Mouse (Mus musculus) heart, adult 2 months (tissue): ENCODE measurements around the gene Klk5. TPM values are rescaled to one million over a fixed set of nuclear protein-coding genes. Genes with fewer than 3 reads are reported as not detected.

Experiments used
- DNase-seq, 2 experiments: peaks; one replicate each; pipeline ENCODE4 v3.0.0; 2021
- H3K27ac ChIP-seq: fragments of 200-600 bp; 2 replicates; pipeline ENCODE4 v1.8.1; 2022
- H3K27me3 ChIP-seq: fragments of 200-500 bp; 2 replicates; pipeline ENCODE4 v1.6.1; 2012; ENCODE audit warnings: mild to moderate bottlenecking, low read length, inconsistent platforms, mixed read lengths; ENCODE audit not compliant: control insufficient read depth, insufficient read depth
- H3K36me3 ChIP-seq: fragments of 200-500 bp; 2 replicates; pipeline ENCODE4 v1.6.1; 2012; ENCODE audit warnings: low read length, inconsistent platforms; ENCODE audit not compliant: control insufficient read depth, insufficient read depth
- H3K4me1 ChIP-seq: fragments of 200-500 bp; 2 replicates; pipeline ENCODE4 v1.6.1; 2011; ENCODE audit warnings: low read length; ENCODE audit not compliant: control insufficient read depth, insufficient read depth
- H3K4me3 ChIP-seq: fragments of 200-600 bp; 2 replicates; pipeline ENCODE4 v1.8.1; 2022
- H3K79me2 ChIP-seq: fragments of 200-500 bp; replicated peaks from 2 replicates; pipeline ENCODE4 v1.6.1; 2012; ENCODE audit warnings: mild to moderate bottlenecking, inconsistent platforms, low read length, moderate library complexity, mixed read lengths; ENCODE audit not compliant: control insufficient read depth, insufficient read depth
- H3K9ac ChIP-seq: fragments of 200-500 bp; 2 replicates; pipeline ENCODE4 v1.6.1; 2012; ENCODE audit warnings: low read depth, mild to moderate bottlenecking, control low read depth, inconsistent platforms, low read length, mixed read lengths
- CTCF ChIP-seq: fragments of 200-600 bp; IDR thresholded peaks from 2 replicates; pipeline ENCODE4 v1.8.1; 2022; ENCODE audit warnings: antibody characterized with exemption, mild to moderate bottlenecking, moderate library complexity
- EP300 ChIP-seq: fragments of 200-500 bp; IDR thresholded peaks from 2 replicates; pipeline ENCODE4 v1.6.1; 2011; ENCODE audit warnings: low read depth, low read length, control low read depth; ENCODE audit not compliant: insufficient read depth
- POLR2A ChIP-seq: fragments of 200-500 bp; IDR thresholded peaks from 2 replicates; pipeline ENCODE4 v1.6.1; 2011; ENCODE audit warnings: mild to moderate bottlenecking, low read depth, low read length, control low read depth; ENCODE audit not compliant: insufficient read depth
- WGBS: fragments of 180-500 bp; shearing (Covaris S2); methylation state at CpG from one replicate; pipeline ENCODE4 v1.1.7; 2018; 5-methylcytosine and 5-hydroxymethylcytosine counted together
- intact Hi-C: fragments of 180-260 bp; cut with DNase I; formaldehyde crosslinking; loops from one replicate; pipeline ENCODE4 v1.15.1; 2025
- long read RNA-seq: library from polyadenylated mRNA; stranded (forward); transcript quantifications from one replicate; pipeline ENCODE4 v2.0.0, GENCODE M21; 2021
- polyA plus RNA-seq: library from polyadenylated mRNA; depleted of rRNA; stranded (reverse); fragments of >200 nt; gene quantifications from 2 replicates; pipeline ENCODE4 v1.2.3, GENCODE M21; 2012; rRNA removed
- total RNA-seq, 2 experiments: library from RNA; stranded (reverse); gene quantifications; 2 replicates each; pipeline ENCODE4 v1.2.3; 2021

The Klk5 gene
- total RNA-seq (not detected), polyA plus RNA-seq (not detected in 2 replicates)
- long read RNA-seq = 0 reads

- Histone ChIP-seq H3K4me3 (no peak within 1 kb of the TSS), H3K79me2 (no peaks in the 10 kb centered on the region), H3K27ac (no peak within 1 kb of the TSS), H3K9ac (no peak within 1 kb of the TSS), H3K36me3 (no peaks in the 10 kb centered on the region), H3K4me1 (no peaks in the 10 kb centered on the region), H3K27me3 (no peaks in the 10 kb centered on the region)
- intact Hi-C loops = no loop called here
- DNase-seq = no peak
- TF ChIP-seq EP300 (no peak), CTCF (no peak), POLR2A (no peak)
- WGBS = 48% methylated on average over 3 of the region's 3 CpGs
Measured at GRCm38 (mm10) chr7:43841701-43842100, at the start of gene Klk5. Gene Klk5 (plus strand): TSS chr7:43841971.

GRCm38 (mm10) chr7:43796355-43796754 lies 45.4 kb upstream of the Klk5 start:
- no peaks in the 10 kb centered on the region; the same call in 1 of the 2 replicates for H3K4me1 ChIP-seq
- H3K9ac ChIP-seq = no peak overlapping the region
- H3K79me2 ChIP-seq = no peaks in the 10 kb centered on the region
- TF ChIP-seq EP300 (no peak), POLR2A (no peak), CTCF (no peak)
- peak overlapping the region; percentile 54 for H3K4me3 ChIP-seq
- no peak overlapping the region for H3K27ac ChIP-seq
- no peaks in the 10 kb centered on the region for H3K27me3 ChIP-seq
- intact Hi-C loops = no loop called here
- no peak for DNase-seq
- WGBS = 8% methylated on average over 7 of the region's 8 CpGs
- no peaks in the 10 kb centered on the region for H3K36me3 ChIP-seq

DNA sequence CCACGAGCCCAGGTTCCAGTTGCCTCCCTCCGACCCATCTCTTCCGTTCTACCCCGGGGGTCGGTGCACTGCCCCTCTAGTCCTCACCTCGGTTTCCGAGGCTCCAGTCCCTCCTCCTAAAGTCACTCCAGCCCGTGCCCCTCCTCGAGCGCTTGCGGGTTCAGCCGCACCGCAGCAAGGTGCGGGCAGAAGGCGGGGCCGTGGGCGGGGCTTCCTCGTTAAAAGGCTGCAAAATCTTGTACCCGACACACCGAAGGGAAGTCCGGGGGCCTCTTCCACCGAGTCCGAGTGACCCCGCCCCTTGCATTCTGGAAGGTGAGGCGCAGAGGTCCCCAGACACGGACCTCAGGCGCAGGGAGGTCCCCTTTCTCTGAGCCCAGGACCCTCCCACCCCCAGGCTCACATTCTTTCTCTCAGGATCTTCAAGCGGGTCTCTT lies 44.4 kb upstream of the Klk5 start, which contains the start of gene Klk8:
Gene Klk8 (plus strand): TSS at position 245 of the 437 bp plus-strand sequence.
- H3K4me1 ChIP-seq = no peaks in the 10 kb centered on the region; the same call in 1 of the 2 replicates
- TF ChIP-seq POLR2A = no peak
- no peak for TF ChIP-seq EP300
- no peak for TF ChIP-seq CTCF
- H3K36me3 ChIP-seq = no peaks in the 10 kb centered on the region
- peak; percentile 51 to 59 for DNase-seq
- no peaks in the 10 kb centered on the region for H3K27me3 ChIP-seq
- no peaks in the 10 kb centered on the region for H3K79me2 ChIP-seq
- WGBS = 2% methylated on average over 28 of the region's 28 CpGs
- H3K9ac ChIP-seq = peak within 1 kb of the TSS; percentile 45
- peak within 1 kb of the TSS; percentile 54 for H3K4me3 ChIP-seq
- H3K27ac ChIP-seq = peak within 1 kb of the TSS; percentile 65
- intact Hi-C loops = no loop called here

DNA sequence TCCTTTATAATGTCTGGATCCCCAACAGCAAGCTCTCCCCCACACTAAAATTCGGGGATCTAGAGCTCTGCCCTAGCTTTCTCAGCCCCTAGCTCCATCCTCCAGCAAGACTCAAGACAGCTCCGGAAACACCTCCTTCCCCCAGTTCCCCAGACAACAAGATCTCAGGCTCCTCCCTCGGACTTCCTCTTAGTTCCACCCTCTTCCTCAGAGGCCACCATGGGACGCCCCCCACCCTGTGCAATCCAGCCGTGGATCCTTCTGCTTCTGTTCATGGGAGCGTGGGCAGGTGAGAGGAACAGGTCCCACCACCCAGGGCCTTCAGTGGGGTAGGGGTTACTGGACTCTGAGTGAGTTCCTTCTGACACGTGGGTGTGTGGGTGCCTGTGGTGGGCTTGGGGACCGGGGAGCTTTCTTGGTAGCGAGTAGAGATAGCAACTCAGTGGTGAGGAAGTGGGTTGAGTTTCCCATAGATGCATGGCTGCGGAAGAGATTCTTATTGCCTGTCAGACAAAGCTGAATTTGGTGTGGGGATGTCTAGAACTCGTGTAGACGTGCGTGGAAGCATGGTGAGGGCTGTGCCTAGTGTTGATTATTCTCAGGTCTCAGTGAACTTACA lies 43.8 kb upstream of the Klk5 start:
- no peaks in the 10 kb centered on the region for H3K36me3 ChIP-seq
- H3K27me3 ChIP-seq = no peaks in the 10 kb centered on the region
- H3K4me1 ChIP-seq = no peaks in the 10 kb centered on the region; the same call in 1 of the 2 replicates
- TF ChIP-seq POLR2A (peak; percentile 57; the same call in 1 of the 2 replicates), EP300 (no peak), CTCF (no peak)
- H3K27ac ChIP-seq = peak overlapping the region; percentile 65
- DNase-seq = peak; percentile 43 to 45
- H3K9ac ChIP-seq = peak overlapping the region; percentile 40
- H3K79me2 ChIP-seq = no peaks in the 10 kb centered on the region
- 31% methylated on average over 13 of the region's 13 CpGs for WGBS
- H3K4me3 ChIP-seq = peak overlapping the region; percentile 54
- intact Hi-C loops = loop anchor here (2.0 kb wide), 1 partner anchor 17 kb away; no protein-coding TSS in a partner anchor

GRCm38 (mm10) chr7:43799876-43800275 lies 41.9 kb upstream of the Klk5 start:
- Histone ChIP-seq H3K4me3 (no peak overlapping the region), H3K27ac (no peak overlapping the region), H3K9ac (no peak overlapping the region), H3K79me2 (no peaks in the 10 kb centered on the region), H3K4me1 (no peaks in the 10 kb centered on the region; the same call in 1 of the 2 replicates), H3K27me3 (no peaks in the 10 kb centered on the region), H3K36me3 (no peaks in the 10 kb centered on the region)
- 63% methylated on average over 7 of the region's 7 CpGs for WGBS
- intact Hi-C loops = loop anchor here (2.0 kb wide), 1 partner anchor 15 kb away; no protein-coding TSS in a partner anchor
- DNase-seq = no peak
- TF ChIP-seq EP300 = no peak
- TF ChIP-seq CTCF = no peak
- TF ChIP-seq POLR2A = no peak

DNA sequence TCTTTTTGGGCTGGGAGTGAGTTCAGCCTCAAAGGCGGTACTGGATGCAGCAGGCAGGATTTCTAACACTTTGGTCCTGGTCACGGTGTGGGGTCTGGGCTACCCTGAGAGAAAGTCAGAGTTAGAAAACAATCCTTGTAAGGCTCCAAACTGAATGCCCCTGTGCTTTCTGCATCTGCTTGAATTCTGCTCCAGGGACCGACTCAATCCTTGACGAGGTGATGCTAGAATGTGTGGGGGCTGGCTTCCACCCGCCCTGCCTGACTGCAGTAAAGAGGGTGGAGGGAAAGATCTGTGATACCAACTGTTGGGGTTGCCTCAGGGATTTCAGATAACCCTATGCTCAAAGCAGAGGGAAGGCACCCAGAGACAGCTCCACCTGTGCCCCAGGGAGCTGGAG lies 30.8 kb upstream of the Klk5 start, which contains the start of gene Klk7:
Gene Klk7 (plus strand): TSS at position 301 of the 400 bp plus-strand sequence.
- Histone ChIP-seq H3K9ac (no peak within 1 kb of the TSS), H3K27ac (no peak within 1 kb of the TSS), H3K79me2 (no peaks in the 10 kb centered on the region), H3K27me3 (no peaks in the 10 kb centered on the region), H3K4me3 (no peak within 1 kb of the TSS), H3K4me1 (no peaks in the 10 kb centered on the region), H3K36me3 (no peaks in the 10 kb centered on the region)
- WGBS = 47% methylated on average over 5 of the region's 5 CpGs
- TF ChIP-seq POLR2A (no peak), CTCF (no peak), EP300 (no peak)
- no peak for DNase-seq
- intact Hi-C loops = no loop called here
